Mouse (Mus musculus): ENCODE measurements around the gene Cbarp. TPM values are rescaled to one million over a fixed set of nuclear protein-coding genes. Genes with fewer than 3 reads are reported as not detected.

The Cbarp gene
- polyA plus RNA-seq, 1 experiment from 2014 or later, result 3.1 TPM

- no peak overlapping the region for H3K9ac ChIP-seq (ENCODE audit: low read length)
- H3K4me3 ChIP-seq (replicated peaks; ENCODE audit: low read length), result no peak overlapping the region
- H3K4me1 ChIP-seq (ENCODE audit: control insufficient read depth, insufficient read depth, low read length), result peaks cover 14% of the 10 kb centered on the region; the same call in 1 of the 2 replicates
- no peak overlapping the region for H3K4me2 ChIP-seq (ENCODE audit: low read depth, low read length)
- 71% methylated on average over 7 of the region's 7 CpGs for WGBS
- no peaks in the 10 kb centered on the region for H3K36me3 ChIP-seq (ENCODE audit: control insufficient read depth, insufficient read depth, low read length)
- no peak for ATAC-seq (ENCODE audit: insufficient read depth, low FRiP score)
- no peak overlapping the region for H3K27ac ChIP-seq (ENCODE audit: low read length)
- no peaks in the 10 kb centered on the region for H3K9me3 ChIP-seq (replicated peaks; ENCODE audit: control insufficient read depth, low read length)
- H3K27me3 ChIP-seq (ENCODE audit: control insufficient read depth, insufficient read depth, low read length), result no peaks in the 10 kb centered on the region
These were observed 37.0 kb upstream of the Cbarp start for GRCm38 (mm10) chr10:80177441-80178279.

DNA sequence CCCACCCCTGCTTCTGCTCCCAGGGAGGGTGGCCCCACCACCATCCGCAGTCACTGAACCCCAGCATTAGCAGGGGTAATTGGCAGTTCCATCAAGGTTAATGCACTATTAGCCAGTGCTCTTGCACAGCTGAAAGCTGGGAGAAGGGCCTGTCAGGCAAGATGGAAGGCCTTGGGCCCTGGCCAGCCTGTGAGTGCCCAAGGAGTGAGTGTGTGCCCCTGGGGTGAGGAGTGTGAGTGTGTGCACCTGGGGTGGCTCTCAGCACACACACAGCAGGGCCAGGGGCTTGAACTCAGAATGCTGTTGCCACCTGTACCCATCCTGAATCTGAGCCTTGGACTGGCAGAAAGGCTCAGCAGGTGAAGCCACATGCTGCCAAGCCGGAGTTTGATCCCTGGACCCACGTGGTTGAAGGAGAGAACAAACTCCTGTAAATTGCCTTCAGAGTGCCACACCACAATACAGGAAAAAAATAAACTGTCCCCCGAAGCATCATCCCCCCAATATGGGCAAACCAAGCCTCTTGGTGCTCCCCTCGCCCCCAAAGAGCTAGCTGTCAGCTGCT, 35.7 kb upstream of the Cbarp start:
- Histone ChIP-seq H3K27ac (ENCODE audit: low read length) (no peak overlapping the region), H3K9ac (ENCODE audit: low read length) (no peak overlapping the region), H3K36me3 (ENCODE audit: control insufficient read depth, insufficient read depth, low read length) (peaks cover 3% of the 10 kb centered on the region; the same call in 1 of the 2 replicates), H3K9me3 (replicated peaks; ENCODE audit: control insufficient read depth, low read length) (no peaks in the 10 kb centered on the region), H3K27me3 (ENCODE audit: control insufficient read depth, insufficient read depth, low read length) (no peaks in the 10 kb centered on the region), H3K4me3 (replicated peaks; ENCODE audit: low read length) (no peak overlapping the region), H3K4me1 (ENCODE audit: control insufficient read depth, insufficient read depth, low read length) (peaks cover 24% of the 10 kb centered on the region), H3K4me2 (ENCODE audit: low read depth, low read length) (no peak overlapping the region)
- no peak for ATAC-seq (ENCODE audit: insufficient read depth, low FRiP score)
- 84% methylated on average over 5 of the region's 5 CpGs for WGBS

- H3K36me3 ChIP-seq (ENCODE audit: control insufficient read depth, insufficient read depth, low read length), result peaks cover 9% of the 10 kb centered on the region; the same call in 1 of the 2 replicates
- ATAC-seq (ENCODE audit: insufficient read depth, low FRiP score), result no peak
- 22% methylated on average over 4 of the region's 4 CpGs for WGBS
- H3K27me3 ChIP-seq (ENCODE audit: control insufficient read depth, insufficient read depth, low read length), result no peaks in the 10 kb centered on the region
- H3K9ac ChIP-seq (ENCODE audit: low read length), result no peak overlapping the region
- H3K4me3 ChIP-seq (replicated peaks; ENCODE audit: low read length), result no peak overlapping the region
- no peak overlapping the region for H3K4me2 ChIP-seq (ENCODE audit: low read depth, low read length)
- H3K9me3 ChIP-seq (replicated peaks; ENCODE audit: control insufficient read depth, low read length), result no peaks in the 10 kb centered on the region
- H3K27ac ChIP-seq (ENCODE audit: low read length), result no peak overlapping the region
- H3K4me1 ChIP-seq (ENCODE audit: control insufficient read depth, insufficient read depth, low read length), result peaks cover 20% of the 10 kb centered on the region
These were observed 35.1 kb upstream of the Cbarp start for GRCm38 (mm10) chr10:80175536-80176269.

- peaks cover 14% of the 10 kb centered on the region; the same call in 1 of the 2 replicates for H3K36me3 ChIP-seq (ENCODE audit: control insufficient read depth, insufficient read depth, low read length)
- no peak overlapping the region for H3K4me3 ChIP-seq (replicated peaks; ENCODE audit: low read length)
- H3K9ac ChIP-seq (ENCODE audit: low read length), result no peak overlapping the region
- 53% methylated on average over 2 of the region's 2 CpGs for WGBS
- ATAC-seq (ENCODE audit: insufficient read depth, low FRiP score), result no peak
- no peak overlapping the region for H3K27ac ChIP-seq (ENCODE audit: low read length)
- H3K9me3 ChIP-seq (replicated peaks; ENCODE audit: control insufficient read depth, low read length), result no peaks in the 10 kb centered on the region
- H3K4me1 ChIP-seq (ENCODE audit: control insufficient read depth, insufficient read depth, low read length), result peaks cover 10% of the 10 kb centered on the region
- no peak overlapping the region for H3K4me2 ChIP-seq (ENCODE audit: low read depth, low read length)
- no peaks in the 10 kb centered on the region for H3K27me3 ChIP-seq (ENCODE audit: control insufficient read depth, insufficient read depth, low read length)
These were observed 34.1 kb upstream of the Cbarp start for GRCm38 (mm10) chr10:80174705-80175104.

GRCm38 (mm10) chr10:80173955-80174640, 33.5 kb upstream of the Cbarp start:
- H3K9ac ChIP-seq (ENCODE audit: low read length), result no peak overlapping the region
- no peak for ATAC-seq (ENCODE audit: insufficient read depth, low FRiP score)
- H3K4me2 ChIP-seq (ENCODE audit: low read depth, low read length), result no peak overlapping the region
- WGBS, result 84% methylated on average over 10 of the region's 10 CpGs
- H3K4me3 ChIP-seq (replicated peaks; ENCODE audit: low read length), result no peak overlapping the region
- H3K27ac ChIP-seq (ENCODE audit: low read length), result no peak overlapping the region
- no peaks in the 10 kb centered on the region for H3K9me3 ChIP-seq (replicated peaks; ENCODE audit: control insufficient read depth, low read length)
- peaks cover 14% of the 10 kb centered on the region; the same call in 1 of the 2 replicates for H3K36me3 ChIP-seq (ENCODE audit: control insufficient read depth, insufficient read depth, low read length)
- no peaks in the 10 kb centered on the region for H3K27me3 ChIP-seq (ENCODE audit: control insufficient read depth, insufficient read depth, low read length)
- peaks cover 11% of the 10 kb centered on the region for H3K4me1 ChIP-seq (ENCODE audit: control insufficient read depth, insufficient read depth, low read length)

- WGBS, result 14% methylated on average over 11 of the region's 11 CpGs
- no peak for ATAC-seq (ENCODE audit: insufficient read depth, low FRiP score)
These were observed 32.7 kb upstream of the Cbarp start for GRCm38 (mm10) chr10:80173358-80173757.

DNA sequence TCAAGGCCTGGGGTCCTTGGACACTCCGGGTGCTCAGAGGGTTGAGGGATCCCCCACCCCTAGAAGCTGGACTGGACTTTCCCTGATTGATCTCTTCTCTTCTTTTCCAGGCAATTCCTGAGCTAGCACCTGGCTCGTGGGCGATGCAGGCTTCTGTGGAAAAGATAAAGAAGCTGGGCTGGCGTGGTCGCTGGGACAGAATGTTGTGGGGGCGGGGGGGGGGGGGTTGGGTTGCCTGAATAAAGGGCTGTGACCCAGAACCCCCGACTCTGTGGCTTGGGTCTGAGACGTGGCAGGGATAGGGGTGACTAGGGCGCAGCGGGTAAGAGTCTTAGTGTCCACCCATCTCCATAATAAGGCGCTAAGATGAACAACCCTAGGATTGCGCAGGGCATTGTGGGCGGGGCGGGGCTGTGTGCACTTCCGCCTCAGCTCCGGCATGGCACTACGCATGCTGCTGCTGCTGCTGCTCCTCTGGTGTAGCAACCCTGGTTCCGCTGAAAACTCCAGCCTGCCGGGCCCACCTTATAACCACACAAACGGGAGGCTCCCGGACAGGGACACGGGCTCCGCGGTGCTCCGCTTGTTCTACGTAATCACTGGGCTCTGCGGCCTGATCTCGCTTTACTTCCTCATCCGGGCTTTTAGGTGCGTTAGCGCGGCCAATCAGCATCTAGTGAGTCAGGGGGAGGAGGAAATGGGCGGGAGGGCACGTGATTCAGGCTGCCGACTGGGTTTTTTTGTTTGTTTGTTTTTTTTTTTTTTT, 32.1 kb upstream of the Cbarp start, which contains the start of gene 1600002K03Rik:
Gene 1600002K03Rik, plus strand, starts transcription at position 418 of the 766 bp plus-strand sequence.
- Histone ChIP-seq H3K9ac (ENCODE audit: low read length) (peak within 1 kb of the TSS; percentile 78), H3K4me2 (ENCODE audit: low read depth, low read length) (peak within 1 kb of the TSS; percentile 49), H3K4me1 (ENCODE audit: control insufficient read depth, insufficient read depth, low read length) (peaks cover 17% of the 10 kb centered on the region), H3K27me3 (ENCODE audit: control insufficient read depth, insufficient read depth, low read length) (no peaks in the 10 kb centered on the region), H3K27ac (ENCODE audit: low read length) (peak within 1 kb of the TSS; percentile 93), H3K36me3 (ENCODE audit: control insufficient read depth, insufficient read depth, low read length) (peaks cover 14% of the 10 kb centered on the region; the same call in 1 of the 2 replicates), H3K9me3 (replicated peaks; ENCODE audit: control insufficient read depth, low read length) (no peaks in the 10 kb centered on the region), H3K4me3 (replicated peaks; ENCODE audit: low read length) (peak within 1 kb of the TSS; percentile 67)
- whole genome bisulfite sequencing, result 7% methylated on average over 35 of the region's 35 CpGs
- peak; percentile 80 for ATAC-seq (ENCODE audit: insufficient read depth, low FRiP score)

More at GRCm38 (mm10) chr10:80173358-80173757, 32.7 kb upstream of the Cbarp start:
- H3K9ac ChIP-seq (ENCODE audit: low read length), result peak overlapping the region; percentile 78
- H3K4me2 ChIP-seq (ENCODE audit: low read depth, low read length), result peak overlapping the region; percentile 49
- H3K27ac ChIP-seq (ENCODE audit: low read length), result peak overlapping the region; percentile 93
- no peaks in the 10 kb centered on the region for H3K9me3 ChIP-seq (replicated peaks; ENCODE audit: control insufficient read depth, low read length)
- H3K36me3 ChIP-seq (ENCODE audit: control insufficient read depth, insufficient read depth, low read length), result peaks cover 14% of the 10 kb centered on the region; the same call in 1 of the 2 replicates
- H3K27me3 ChIP-seq (ENCODE audit: control insufficient read depth, insufficient read depth, low read length), result no peaks in the 10 kb centered on the region
- H3K4me3 ChIP-seq (replicated peaks; ENCODE audit: low read length), result peak overlapping the region; percentile 67
- peaks cover 17% of the 10 kb centered on the region for H3K4me1 ChIP-seq (ENCODE audit: control insufficient read depth, insufficient read depth, low read length)

Data from stomach, embryonic 16.5 days (tissue).